Mouse (Mus musculus) thymus, adult 2 months (tissue): Measurements from ENCODE around the gene Tnfsf13. TPM values are rescaled to one million over a fixed set of nuclear protein-coding genes. Genes with fewer than 3 reads are reported as not detected.

Experiments
- DNase-seq: peaks from one replicate; pipeline ENCODE4 v3.0.0; 2021
- H3K27ac ChIP-seq: fragments of 200-500 bp; 2 replicates; pipeline ENCODE4 v1.5.1; 2012; ENCODE audit warnings: low read length, control low read depth; ENCODE audit not compliant: control insufficient read depth, insufficient read depth
- H3K27me3 ChIP-seq: fragments of 200-500 bp; 2 replicates; pipeline ENCODE4 v1.6.1; 2012; ENCODE audit warnings: mild to moderate bottlenecking, low read length, moderate library complexity, mixed read lengths; ENCODE audit not compliant: control insufficient read depth, insufficient read depth
- H3K36me3 ChIP-seq: fragments of 200-500 bp; 2 replicates; pipeline ENCODE4 v1.6.1; 2012; ENCODE audit warnings: mild to moderate bottlenecking, low read length, moderate library complexity; ENCODE audit not compliant: control insufficient read depth, insufficient read depth
- H3K4me1 ChIP-seq: fragments of 200-500 bp; replicated peaks from 2 replicates; pipeline ENCODE4 v1.6.1; 2012; ENCODE audit warnings: low read length; ENCODE audit not compliant: control insufficient read depth, insufficient read depth
- H3K4me3 ChIP-seq: fragments of 200-500 bp; 2 replicates; pipeline ENCODE4 v1.5.1; 2012; ENCODE audit warnings: mild to moderate bottlenecking, low read length, control low read depth, moderate library complexity; ENCODE audit not compliant: control insufficient read depth, insufficient read depth
- CTCF ChIP-seq: fragments of 200-500 bp; IDR thresholded peaks from 2 replicates; pipeline ENCODE4 v1.5.1; 2012; ENCODE audit warnings: mild to moderate bottlenecking, control low read depth, low read length, moderate library complexity, borderline replicate concordance; ENCODE audit not compliant: control insufficient read depth, poor library complexity, insufficient read depth; ENCODE audit errors: extremely low read depth
- POLR2A ChIP-seq: fragments of 200-500 bp; IDR thresholded peaks from 2 replicates; pipeline ENCODE4 v1.6.1; 2012; ENCODE audit warnings: mild to moderate bottlenecking, low read length, control low read depth, moderate library complexity; ENCODE audit not compliant: control insufficient read depth, poor library complexity, insufficient read depth; ENCODE audit errors: extremely low read depth
- WGBS: fragments of 180-500 bp; shearing (Covaris S2); methylation state at CpG from one replicate; pipeline ENCODE4 v1.1.7; 2018; 5-methylcytosine and 5-hydroxymethylcytosine counted together
- polyA plus RNA-seq: library from polyadenylated mRNA; depleted of rRNA; stranded (reverse); fragments of >200 nt; gene quantifications from 2 replicates; pipeline ENCODE4 v1.2.3, GENCODE M21; 2012

Tnfsf13 gene
- polyA plus RNA-seq, 1 experiment, result 3.0 TPM

DNA sequence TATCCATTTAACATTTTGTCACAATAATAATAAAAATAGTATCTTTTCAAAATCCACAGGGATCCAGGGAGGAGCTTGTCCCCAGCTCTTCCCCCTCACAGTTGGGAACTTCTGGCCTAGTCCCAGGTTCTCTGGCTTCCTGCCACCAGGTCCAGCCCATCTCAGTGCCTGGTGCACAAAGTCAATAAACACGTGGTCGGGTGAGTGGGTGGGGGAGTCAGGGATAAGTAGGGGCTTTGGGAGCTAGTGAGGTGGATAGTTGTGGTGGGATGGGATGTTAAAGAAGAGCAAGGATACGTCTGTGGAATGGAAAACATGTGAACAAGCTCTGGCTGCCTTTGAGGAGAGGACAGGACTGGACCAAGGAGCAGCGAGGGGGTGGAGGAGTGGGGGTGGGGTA is 793 bp upstream of the Tnfsf13 start:
- DNase-seq, result no peak
- H3K4me1 ChIP-seq, result peaks cover 2% of the 10 kb centered on the region; the same call in 1 of the 2 replicates
- H3K27ac ChIP-seq, result no peak overlapping the region
- no peak overlapping the region for H3K4me3 ChIP-seq
- TF ChIP-seq CTCF, result no peak
- TF ChIP-seq POLR2A, result no peak
- WGBS, result 63% methylated on average over 4 of the region's 4 CpGs
- no peaks in the 10 kb centered on the region for H3K27me3 ChIP-seq
- no peaks in the 10 kb centered on the region for H3K36me3 ChIP-seq

DNA sequence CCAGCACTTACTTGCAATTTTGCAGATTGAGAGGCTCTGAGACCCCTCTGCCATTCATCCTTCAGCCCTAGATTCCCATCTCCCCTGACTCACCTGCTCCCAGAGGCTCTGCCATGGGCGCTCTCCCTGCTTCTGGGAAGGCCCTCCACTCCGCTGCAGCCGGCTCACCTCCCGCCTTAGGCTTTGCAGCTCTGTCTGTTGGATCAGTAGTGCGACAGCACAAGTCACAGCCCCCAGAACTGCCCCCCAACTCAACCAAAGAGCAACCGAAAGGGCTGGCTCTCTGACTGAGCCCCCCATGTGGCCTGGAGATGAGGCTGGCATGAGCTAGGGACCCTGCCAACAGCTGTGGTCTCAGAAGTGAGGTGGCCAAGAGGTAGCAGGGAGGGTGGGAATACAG is 648 bp downstream of the Tnfsf13 start:
- H3K4me3 ChIP-seq, result no peak overlapping the region
- TF ChIP-seq POLR2A, result no peak
- no peak for TF ChIP-seq CTCF
- no peak overlapping the region for H3K27ac ChIP-seq
- peaks cover 6% of the 10 kb centered on the region for H3K4me1 ChIP-seq
- no peaks in the 10 kb centered on the region for H3K36me3 ChIP-seq
- 97% methylated on average over 6 of the region's 6 CpGs for WGBS
- DNase-seq, result no peak
- no peaks in the 10 kb centered on the region for H3K27me3 ChIP-seq

- WGBS, result 94% methylated on average over 12 of the region's 12 CpGs
- no peak for TF ChIP-seq POLR2A
- TF ChIP-seq CTCF, result no peak
- no peaks in the 10 kb centered on the region for H3K36me3 ChIP-seq
- no peak for DNase-seq
- no peaks in the 10 kb centered on the region for H3K27me3 ChIP-seq
- peaks cover 6% of the 10 kb centered on the region for H3K4me1 ChIP-seq
- no peak overlapping the region for H3K4me3 ChIP-seq
- H3K27ac ChIP-seq, result no peak overlapping the region
These were observed 1.3 kb downstream of the Tnfsf13 start for GRCm38 (mm10) chr11:69684128-69684745.

DNA sequence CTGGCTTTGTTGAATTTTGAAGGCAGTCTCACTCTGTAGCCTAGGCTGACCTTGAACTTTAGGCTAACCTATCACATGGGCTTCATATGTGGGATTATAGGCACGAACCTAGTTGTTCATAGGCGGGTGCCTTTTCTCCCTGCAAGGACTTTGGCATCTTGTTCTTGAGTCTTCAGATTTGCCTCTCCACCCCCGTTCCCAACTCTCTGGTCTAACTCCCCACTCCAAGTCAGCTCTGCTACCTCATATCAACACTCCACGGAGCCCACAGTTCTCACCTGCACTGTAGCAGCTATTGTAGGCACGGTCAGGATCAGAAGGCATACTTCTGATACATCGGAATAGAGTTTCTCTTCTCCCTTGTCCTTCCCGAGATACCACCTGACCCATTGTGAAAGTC is 2.0 kb downstream of the Tnfsf13 start:
- peaks cover under 1% of the 10 kb centered on the region; the same call in 1 of the 2 replicates for H3K36me3 ChIP-seq
- TF ChIP-seq CTCF, result no peak
- TF ChIP-seq POLR2A, result no peak
- no peak for DNase-seq
- 93% methylated on average over 7 of the region's 7 CpGs for WGBS
- H3K27ac ChIP-seq, result no peak overlapping the region
- H3K4me1 ChIP-seq, result peaks cover 6% of the 10 kb centered on the region
- H3K27me3 ChIP-seq, result no peaks in the 10 kb centered on the region
- no peak overlapping the region for H3K4me3 ChIP-seq

GRCm38 (mm10) chr11:69682840-69683533 is 2.6 kb downstream of the Tnfsf13 start:
- H3K27ac ChIP-seq, result no peak overlapping the region
- no peak overlapping the region for H3K4me3 ChIP-seq
- TF ChIP-seq CTCF, result peak; percentile 29; the same call in 1 of the 2 replicates
- no peak for TF ChIP-seq POLR2A
- 34% methylated on average over 12 of the region's 12 CpGs for WGBS
- peaks cover 6% of the 10 kb centered on the region for H3K4me1 ChIP-seq
- peak; percentile 88 for DNase-seq
- H3K36me3 ChIP-seq, result peaks cover 7% of the 10 kb centered on the region
- H3K27me3 ChIP-seq, result no peaks in the 10 kb centered on the region

DNA sequence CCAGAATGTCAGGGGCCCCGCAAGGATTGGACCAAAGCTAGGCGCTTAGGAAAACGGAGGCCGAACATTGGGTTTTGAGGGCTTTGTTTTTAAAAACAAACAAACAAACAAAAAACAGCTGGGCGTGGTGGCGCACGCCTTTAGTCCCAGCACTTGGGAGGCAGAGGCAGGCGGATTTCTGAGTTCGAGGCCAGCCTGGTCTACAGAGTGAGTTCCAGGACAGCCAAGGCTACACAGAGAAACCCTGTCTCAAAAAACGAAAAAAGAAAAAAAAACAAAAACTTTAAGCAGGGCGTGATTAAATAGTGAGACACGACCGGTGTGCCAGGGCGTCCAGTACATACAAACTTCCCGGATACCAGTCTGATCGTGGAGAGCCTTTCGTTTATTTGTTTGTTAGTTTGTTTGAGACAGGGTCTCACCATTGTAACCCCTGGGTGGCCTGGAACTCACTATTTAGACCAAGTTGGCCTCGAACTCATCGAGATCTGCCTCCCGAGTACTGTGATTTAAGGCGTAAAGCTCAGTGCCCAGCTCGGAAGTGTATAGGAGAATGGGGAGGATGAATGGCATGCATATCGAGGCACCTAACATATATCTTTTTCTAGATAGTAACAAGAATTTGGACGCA is 3.3 kb downstream of the Tnfsf13 start:
- DNase-seq, result no peak
- Histone ChIP-seq H3K4me3 (peak overlapping the region; percentile 58), H3K36me3 (peaks cover 12% of the 10 kb centered on the region), H3K4me1 (peaks cover 6% of the 10 kb centered on the region), H3K27ac (peak overlapping the region; percentile 39), H3K27me3 (no peaks in the 10 kb centered on the region)
- WGBS, result 21% methylated on average over 24 of the region's 24 CpGs
- no peak for TF ChIP-seq POLR2A
- no peak for TF ChIP-seq CTCF
